Mouse (Mus musculus): ENCODE results near the gene Scyl1. TPM values are rescaled to one million over a fixed set of nuclear protein-coding genes. Genes with fewer than 3 reads are reported as not detected.

The Scyl1 gene
- polyA plus RNA-seq, 1 experiment from 2014 or later = 83.2 TPM

- H3K4me3 ChIP-seq (ENCODE audit: low read length) = peak overlapping the region; percentile 28; the same call in 1 of the 2 replicates
- 25% methylated on average over 8 of the region's 8 CpGs for WGBS
- H3K9me3 ChIP-seq (ENCODE audit: control insufficient read depth, low read length) = no peaks in the 10 kb centered on the region
- H3K27me3 ChIP-seq (ENCODE audit: control insufficient read depth, insufficient read depth, low read depth, low read length) = no peaks in the 10 kb centered on the region
- H3K4me2 ChIP-seq (ENCODE audit: low read depth, low read length) = peak overlapping the region; percentile 49
- peak overlapping the region; percentile 60 for H3K9ac ChIP-seq (ENCODE audit: low read length)
- H3K36me3 ChIP-seq (ENCODE audit: control insufficient read depth, insufficient read depth, low read length) = peaks cover 4% of the 10 kb centered on the region; the same call in 1 of the 2 replicates
- H3K27ac ChIP-seq (ENCODE audit: low read length) = peak overlapping the region; percentile 93
- peaks cover 52% of the 10 kb centered on the region for H3K4me1 ChIP-seq (replicated peaks; ENCODE audit: control insufficient read depth, insufficient read depth, low read length)
- no peak for ATAC-seq (ENCODE audit: low read depth)
Measured at GRCm38 (mm10) chr19:5804371-5804899, 33.2 kb upstream of the Scyl1 start.

- Histone ChIP-seq H3K4me3 (ENCODE audit: low read length) (peak overlapping the region; percentile 28), H3K27me3 (ENCODE audit: control insufficient read depth, insufficient read depth, low read depth, low read length) (no peaks in the 10 kb centered on the region), H3K36me3 (ENCODE audit: control insufficient read depth, insufficient read depth, low read length) (peaks cover 4% of the 10 kb centered on the region; the same call in 1 of the 2 replicates), H3K4me2 (ENCODE audit: low read depth, low read length) (peak overlapping the region; percentile 49), H3K27ac (ENCODE audit: low read length) (peak overlapping the region; percentile 93), H3K9ac (ENCODE audit: low read length) (peak overlapping the region; percentile 60), H3K9me3 (ENCODE audit: control insufficient read depth, low read length) (no peaks in the 10 kb centered on the region), H3K4me1 (replicated peaks; ENCODE audit: control insufficient read depth, insufficient read depth, low read length) (peaks cover 48% of the 10 kb centered on the region)
- ATAC-seq (ENCODE audit: low read depth) = no peak
- WGBS = under 1% methylated on average over 16 of the region's 16 CpGs
Measured at GRCm38 (mm10) chr19:5803881-5804279, 32.7 kb upstream of the Scyl1 start.

- peak; percentile 95 for ATAC-seq (ENCODE audit: low read depth)
- Histone ChIP-seq H3K36me3 (ENCODE audit: control insufficient read depth, insufficient read depth, low read length) (peaks cover 4% of the 10 kb centered on the region; the same call in 1 of the 2 replicates), H3K4me2 (ENCODE audit: low read depth, low read length) (peak overlapping the region; percentile 91), H3K27ac (ENCODE audit: low read length) (peak overlapping the region; percentile 100), H3K27me3 (ENCODE audit: control insufficient read depth, insufficient read depth, low read depth, low read length) (no peaks in the 10 kb centered on the region), H3K9ac (ENCODE audit: low read length) (peak overlapping the region; percentile 89), H3K4me1 (replicated peaks; ENCODE audit: control insufficient read depth, insufficient read depth, low read length) (peaks cover 42% of the 10 kb centered on the region), H3K4me3 (ENCODE audit: low read length) (peak overlapping the region; percentile 74), H3K9me3 (ENCODE audit: control insufficient read depth, low read length) (no peaks in the 10 kb centered on the region)
- WGBS = under 1% methylated on average over 66 of the region's 67 CpGs
Measured at GRCm38 (mm10) chr19:5803041-5803880, 32.0 kb upstream of the Scyl1 start.

GRCm38 (mm10) chr19:5802787-5803040, 31.5 kb upstream of the Scyl1 start:
- Histone ChIP-seq H3K4me2 (ENCODE audit: low read depth, low read length) (peak overlapping the region; percentile 91), H3K4me3 (ENCODE audit: low read length) (peak overlapping the region; percentile 74), H3K27me3 (ENCODE audit: control insufficient read depth, insufficient read depth, low read depth, low read length) (no peaks in the 10 kb centered on the region), H3K36me3 (ENCODE audit: control insufficient read depth, insufficient read depth, low read length) (peaks cover 7% of the 10 kb centered on the region), H3K9me3 (ENCODE audit: control insufficient read depth, low read length) (no peaks in the 10 kb centered on the region), H3K27ac (ENCODE audit: low read length) (peak overlapping the region; percentile 100), H3K9ac (ENCODE audit: low read length) (peak overlapping the region; percentile 89), H3K4me1 (replicated peaks; ENCODE audit: control insufficient read depth, insufficient read depth, low read length) (peaks cover 40% of the 10 kb centered on the region)
- no peak for ATAC-seq (ENCODE audit: low read depth)
- 0% methylated on average over 4 of the region's 4 CpGs for WGBS

- Histone ChIP-seq H3K9me3 (ENCODE audit: control insufficient read depth, low read length) (no peaks in the 10 kb centered on the region), H3K27me3 (ENCODE audit: control insufficient read depth, insufficient read depth, low read depth, low read length) (no peaks in the 10 kb centered on the region), H3K27ac (ENCODE audit: low read length) (peak overlapping the region; percentile 100), H3K4me3 (ENCODE audit: low read length) (peak overlapping the region; percentile 74), H3K9ac (ENCODE audit: low read length) (peak overlapping the region; percentile 94), H3K4me2 (ENCODE audit: low read depth, low read length) (peak overlapping the region; percentile 91), H3K36me3 (ENCODE audit: control insufficient read depth, insufficient read depth, low read length) (peaks cover 12% of the 10 kb centered on the region), H3K4me1 (replicated peaks; ENCODE audit: control insufficient read depth, insufficient read depth, low read length) (peaks cover 41% of the 10 kb centered on the region)
- under 1% methylated on average over 25 of the region's 25 CpGs for WGBS
- peak; percentile 44; the same call in 1 of the 2 replicates for ATAC-seq (ENCODE audit: low read depth)
Measured at GRCm38 (mm10) chr19:5802011-5802786, 31.0 kb upstream of the Scyl1 start.

DNA sequence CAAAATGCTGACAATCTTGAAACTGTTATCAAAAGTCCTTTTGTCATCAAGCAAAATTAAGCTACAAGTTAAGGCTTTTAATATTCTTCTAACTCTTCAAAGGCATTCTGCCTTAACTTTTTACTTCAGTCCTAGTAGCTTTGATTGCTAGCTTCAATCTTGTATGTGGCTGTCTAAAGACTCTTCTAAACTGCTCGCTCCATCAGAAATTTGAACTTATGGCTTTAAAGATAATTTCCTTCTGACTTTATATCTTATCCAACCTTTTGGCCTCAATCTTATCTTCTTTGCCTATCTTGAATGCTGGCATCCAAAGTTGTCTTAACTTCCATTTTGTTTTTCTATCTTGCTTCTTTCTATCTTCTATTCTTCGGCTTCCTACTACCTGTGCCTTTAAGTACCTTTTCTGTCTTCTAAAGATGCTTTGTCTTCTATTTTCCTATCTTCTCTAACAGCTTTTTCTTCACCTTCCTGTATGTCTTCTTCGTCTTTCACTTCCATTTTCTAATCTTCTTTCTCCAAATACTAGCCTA, 30.3 kb upstream of the Scyl1 start:
- 1% methylated on average over 3 of the region's 3 CpGs for WGBS
- ATAC-seq (ENCODE audit: low read depth) = no peak

GRCm38 (mm10) chr19:5800632-5801431, 29.6 kb upstream of the Scyl1 start:
- Histone ChIP-seq H3K4me3 (ENCODE audit: low read length) (peak overlapping the region; percentile 74), H3K27me3 (ENCODE audit: control insufficient read depth, insufficient read depth, low read depth, low read length) (no peaks in the 10 kb centered on the region), H3K9me3 (ENCODE audit: control insufficient read depth, low read length) (no peaks in the 10 kb centered on the region), H3K4me1 (replicated peaks; ENCODE audit: control insufficient read depth, insufficient read depth, low read length) (peaks cover 38% of the 10 kb centered on the region), H3K27ac (ENCODE audit: low read length) (peak overlapping the region; percentile 89), H3K4me2 (ENCODE audit: low read depth, low read length) (peak overlapping the region; percentile 60), H3K36me3 (ENCODE audit: control insufficient read depth, insufficient read depth, low read length) (peaks cover 25% of the 10 kb centered on the region), H3K9ac (ENCODE audit: low read length) (peak overlapping the region; percentile 94)
- under 1% methylated on average over 19 of the region's 19 CpGs for WGBS
- no peak for ATAC-seq (ENCODE audit: low read depth)

More for the DNA sequence above, 30.3 kb upstream of the Scyl1 start:
- Histone ChIP-seq H3K27ac (ENCODE audit: low read length) (peak overlapping the region; percentile 89), H3K4me1 (replicated peaks; ENCODE audit: control insufficient read depth, insufficient read depth, low read length) (peaks cover 40% of the 10 kb centered on the region), H3K36me3 (ENCODE audit: control insufficient read depth, insufficient read depth, low read length) (peaks cover 19% of the 10 kb centered on the region), H3K4me2 (ENCODE audit: low read depth, low read length) (peak overlapping the region; percentile 60), H3K4me3 (ENCODE audit: low read length) (peak overlapping the region; percentile 74), H3K9me3 (ENCODE audit: control insufficient read depth, low read length) (no peaks in the 10 kb centered on the region), H3K9ac (ENCODE audit: low read length) (peak overlapping the region; percentile 94), H3K27me3 (ENCODE audit: control insufficient read depth, insufficient read depth, low read depth, low read length) (no peaks in the 10 kb centered on the region)

GRCm38 (mm10) chr19:5800350-5800631, 29.1 kb upstream of the Scyl1 start:
- WGBS = 0% methylated on average over 2 of the region's 2 CpGs
- Histone ChIP-seq H3K9ac (ENCODE audit: low read length) (peak overlapping the region; percentile 94), H3K4me2 (ENCODE audit: low read depth, low read length) (peak overlapping the region; percentile 60), H3K36me3 (ENCODE audit: control insufficient read depth, insufficient read depth, low read length) (peaks cover 31% of the 10 kb centered on the region), H3K4me1 (replicated peaks; ENCODE audit: control insufficient read depth, insufficient read depth, low read length) (peaks cover 33% of the 10 kb centered on the region), H3K4me3 (ENCODE audit: low read length) (peak overlapping the region; percentile 74), H3K27ac (ENCODE audit: low read length) (peak overlapping the region; percentile 89), H3K27me3 (ENCODE audit: control insufficient read depth, insufficient read depth, low read depth, low read length) (no peaks in the 10 kb centered on the region), H3K9me3 (ENCODE audit: control insufficient read depth, low read length) (no peaks in the 10 kb centered on the region)
- ATAC-seq (ENCODE audit: low read depth) = no peak
